Mouse (Mus musculus) cerebellum, postnatal 4 days (tissue): ENCODE data around the gene Atp1a4.

Source experiments
- DNase-seq, 2 experiments: peaks; one replicate each; pipeline ENCODE4 v3.0.0; 2022; ENCODE audit warnings: low spot score in 2 of 2, mixed read lengths in 1 of 2

Atp1a4 gene

DNA sequence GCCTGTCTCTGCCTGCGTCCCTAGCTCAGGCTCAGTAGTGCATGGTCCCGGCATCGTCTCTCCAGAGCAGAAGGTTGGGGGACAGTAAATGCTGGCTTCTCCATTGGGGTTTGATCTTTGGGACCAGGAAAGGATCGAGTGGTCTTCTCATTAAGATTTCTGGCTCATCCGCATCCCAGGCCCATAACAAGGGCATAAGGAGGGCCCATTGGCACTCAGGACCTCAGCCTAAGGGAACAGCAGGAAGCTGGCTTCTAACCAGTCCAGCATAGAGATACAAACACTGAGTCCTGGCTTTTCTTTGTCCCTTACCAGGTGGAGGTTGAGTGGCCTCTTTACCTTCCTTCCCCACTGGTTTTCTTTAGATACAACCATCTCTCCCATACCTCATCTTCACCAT, 60.4 kb downstream of the Atp1a4 start:
- no peak for DNase-seq

DNA sequence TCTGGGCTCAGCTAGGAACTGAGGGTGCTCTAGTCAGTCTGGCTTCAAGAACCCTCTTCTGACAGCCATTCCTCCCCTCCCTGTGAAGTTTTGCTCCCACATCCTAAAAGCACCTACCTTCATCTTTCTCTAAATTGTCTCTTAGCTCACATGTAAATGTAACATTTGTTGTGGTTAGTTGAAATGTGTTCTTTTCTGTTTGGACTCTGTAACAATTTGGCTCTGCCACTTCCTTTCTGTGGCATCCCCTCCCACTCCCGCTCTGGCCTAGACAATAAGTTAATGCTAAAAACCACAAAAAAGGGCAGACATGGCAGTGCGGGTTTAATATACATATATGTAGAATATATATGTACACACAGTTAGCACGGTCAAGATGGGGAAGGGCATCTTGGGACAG, 61.1 kb downstream of the Atp1a4 start:
- DNase-seq: no peak

DNA sequence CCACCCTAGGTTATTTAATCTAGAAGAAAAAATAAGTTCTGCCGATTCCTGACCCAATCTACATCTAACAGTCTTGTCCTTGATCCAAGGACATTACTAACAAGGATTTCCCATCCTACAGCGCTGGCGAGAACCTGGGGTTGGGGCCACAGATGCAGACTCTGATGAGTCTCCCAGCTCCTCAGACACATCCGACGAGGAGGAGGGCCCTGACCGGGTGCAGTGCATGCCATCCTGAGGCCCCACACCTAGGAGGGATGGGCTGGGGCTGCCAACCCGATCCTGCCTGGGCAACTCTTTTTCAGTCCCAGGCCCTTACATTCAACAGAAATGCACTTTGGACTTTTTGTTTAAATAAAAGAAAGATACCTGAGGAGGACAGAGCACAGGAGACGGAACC, 63.8 kb downstream of the Atp1a4 start:
- no peak for DNase-seq

DNA sequence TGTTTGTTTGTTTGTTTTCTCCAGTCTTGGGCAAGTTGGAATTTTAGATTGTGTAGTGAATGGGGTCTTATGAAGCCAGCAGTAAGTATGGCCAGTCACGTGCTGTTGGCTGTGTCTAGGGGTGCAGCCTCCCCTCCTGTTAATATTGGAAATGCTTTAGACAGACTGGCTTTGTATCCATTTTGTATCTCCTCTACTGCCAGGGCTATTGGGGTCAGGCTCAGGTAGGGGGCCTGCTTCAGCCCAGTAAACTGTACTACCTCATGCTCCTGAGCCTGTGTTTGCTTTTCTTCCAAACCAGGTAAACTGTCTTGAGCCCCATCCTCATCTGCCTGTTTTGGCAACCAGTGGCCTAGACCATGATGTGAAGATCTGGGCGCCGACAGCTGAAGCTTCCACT, 66.0 kb downstream of the Atp1a4 start:
- no peak for DNase-seq

DNA sequence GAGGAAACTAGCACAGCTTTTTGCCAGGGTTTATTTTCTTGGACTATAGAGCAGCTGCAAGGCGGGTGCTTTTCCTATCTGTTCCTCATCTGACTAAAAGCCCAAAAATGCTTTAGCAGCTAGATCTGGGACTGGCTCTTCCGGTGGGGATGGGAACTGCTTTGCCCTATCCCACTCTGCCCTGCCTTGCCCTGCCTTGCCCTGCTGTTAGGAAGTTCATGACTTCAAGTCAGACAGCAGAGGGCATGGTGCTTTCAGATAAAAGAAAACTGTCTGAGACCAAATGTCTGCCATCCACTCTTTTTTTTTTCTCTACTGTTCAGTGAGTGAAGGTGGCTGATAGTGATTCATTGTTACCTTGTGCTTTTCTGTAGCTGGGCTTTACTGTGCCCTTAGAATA, 66.6 kb downstream of the Atp1a4 start:
- no peak for DNase-seq

DNA sequence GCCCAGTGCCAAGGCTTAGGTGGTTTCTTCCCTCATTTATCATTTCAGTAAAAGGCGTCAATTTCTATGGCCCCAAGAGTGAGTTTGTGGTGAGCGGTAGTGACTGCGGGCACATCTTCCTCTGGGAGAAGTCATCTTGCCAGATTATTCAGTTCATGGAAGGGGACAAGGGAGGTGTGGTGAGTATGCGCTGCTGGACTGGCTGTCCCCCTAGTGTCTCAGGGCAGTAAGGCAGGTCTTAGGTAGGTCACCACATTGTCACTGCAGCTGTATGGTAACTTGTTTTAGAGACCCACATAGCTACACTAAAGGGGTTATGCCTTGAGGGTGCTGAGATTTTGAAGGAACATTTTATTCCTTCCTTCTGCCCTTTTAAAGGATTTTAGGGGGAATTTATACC, 69.3 kb downstream of the Atp1a4 start:
- DNase-seq: no peak

DNA sequence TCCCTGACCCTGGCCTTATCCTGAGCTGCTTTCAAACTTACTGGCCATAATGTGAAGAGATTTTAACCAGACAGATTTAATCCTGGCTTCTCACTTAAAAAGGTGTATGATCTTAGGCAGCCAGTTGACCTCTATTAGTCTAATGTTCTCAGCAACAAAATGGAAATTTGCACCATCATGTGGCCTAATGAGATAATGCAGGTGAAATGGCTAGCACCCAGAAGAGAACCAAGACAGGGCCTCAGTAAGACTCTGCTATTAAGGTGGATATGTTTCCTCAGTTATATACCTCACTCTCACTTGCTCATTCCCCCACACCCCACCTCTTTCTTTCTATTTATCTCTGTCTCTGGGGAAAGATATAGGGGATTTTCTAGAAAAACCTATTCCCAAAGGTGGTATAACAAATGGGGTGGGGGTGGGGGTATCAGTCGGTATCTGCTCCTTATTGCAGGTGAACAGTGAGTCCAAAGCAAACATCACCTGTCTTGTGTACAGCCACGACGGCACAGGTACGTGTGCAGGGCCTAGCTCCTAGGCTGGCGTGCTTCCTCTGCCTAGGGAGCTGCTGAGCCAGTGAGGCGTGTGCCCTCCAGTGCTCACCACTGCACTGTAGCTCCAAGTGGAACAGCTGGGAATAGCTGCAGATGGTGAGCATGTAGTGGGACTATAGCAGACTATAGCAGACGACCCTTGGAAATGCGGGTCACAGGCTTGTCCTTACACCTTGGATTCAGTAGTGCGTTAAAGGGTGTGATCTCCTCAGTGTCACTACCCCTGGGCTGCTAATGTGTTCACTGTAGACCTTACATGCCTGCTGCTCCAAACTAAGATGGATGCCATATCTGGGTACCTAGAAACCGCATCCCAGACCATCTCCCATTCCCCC, 71.6 kb downstream of the Atp1a4 start:
- DNase-seq: no peak

DNA sequence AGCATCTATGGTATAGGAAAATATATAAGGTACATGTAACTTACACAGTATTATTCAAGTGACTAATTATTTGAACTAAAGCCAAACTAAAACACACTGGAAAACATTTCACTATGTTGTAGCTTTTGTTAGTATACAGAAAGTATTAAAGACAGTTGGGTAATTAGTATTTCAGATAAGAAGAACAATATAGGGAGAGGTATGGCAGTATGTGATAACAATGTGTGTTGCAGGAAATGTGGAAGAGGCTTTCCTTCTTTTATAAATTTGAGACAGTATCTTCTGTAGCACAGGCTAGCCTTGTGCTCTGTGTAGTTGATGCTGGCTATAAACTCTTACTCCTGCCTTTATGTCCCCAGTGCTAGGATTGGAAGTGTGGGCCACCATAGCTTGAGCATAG, 74.3 kb downstream of the Atp1a4 start:
- no peak for DNase-seq

DNA sequence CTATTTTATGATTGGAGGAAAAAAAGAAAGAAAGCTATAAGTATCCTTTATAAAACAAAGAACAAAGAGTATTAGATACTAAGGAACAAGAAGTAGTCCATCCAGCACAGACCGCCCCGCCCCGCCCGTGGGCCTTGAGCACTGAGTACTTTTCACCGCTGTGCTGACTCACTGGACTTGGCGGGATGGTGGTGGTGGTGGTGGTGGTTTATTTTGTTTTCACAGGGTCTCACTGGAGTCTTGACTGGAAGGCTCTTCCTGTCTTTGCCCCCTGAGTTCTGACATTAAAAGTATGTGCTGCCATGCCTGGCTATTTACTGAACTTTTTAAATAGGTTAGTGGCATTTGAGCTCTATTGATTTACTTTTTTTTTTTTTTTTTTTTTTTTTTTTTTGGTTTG, 75.2 kb downstream of the Atp1a4 start:
- no peak for DNase-seq

DNA sequence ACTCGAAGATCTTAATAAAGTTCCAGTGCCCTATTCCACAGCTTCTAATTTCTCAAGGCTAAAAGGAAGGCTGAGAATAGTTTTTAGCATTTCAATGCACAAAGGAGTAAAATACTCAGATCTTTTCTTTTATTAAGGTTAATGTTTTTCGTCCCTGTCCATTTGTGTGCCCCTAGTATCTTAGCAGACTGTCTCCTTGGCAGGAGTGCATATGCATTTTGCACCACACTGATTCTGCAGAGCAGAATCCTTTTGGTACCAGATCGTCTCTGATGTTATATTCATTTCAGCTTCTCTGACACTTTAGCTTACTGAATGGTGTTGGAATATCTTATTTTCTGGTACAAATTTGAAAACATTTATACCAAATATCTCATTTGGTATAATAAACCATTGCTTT, 76.4 kb downstream of the Atp1a4 start:
- DNase-seq: no peak

DNA sequence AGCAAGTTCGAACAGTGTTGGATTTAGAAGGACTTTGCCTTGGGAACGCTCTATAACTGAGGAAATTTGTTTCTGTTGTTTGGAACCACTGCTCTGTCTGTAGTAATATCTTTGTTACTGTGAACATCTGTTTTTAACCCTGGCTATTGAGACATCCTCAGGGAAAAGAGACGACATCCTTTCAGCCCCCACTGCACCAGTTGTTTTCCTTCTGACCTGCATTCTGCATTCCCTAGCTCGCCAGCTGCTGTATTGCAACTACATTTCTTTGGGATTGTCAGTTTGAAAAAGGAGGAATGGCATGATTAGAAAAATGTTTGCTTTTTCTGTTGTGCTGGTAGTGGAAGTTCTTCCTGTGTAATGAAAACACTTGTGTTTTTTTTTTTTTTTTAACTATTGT, 77.3 kb downstream of the Atp1a4 start:
- no peak for DNase-seq

DNA sequence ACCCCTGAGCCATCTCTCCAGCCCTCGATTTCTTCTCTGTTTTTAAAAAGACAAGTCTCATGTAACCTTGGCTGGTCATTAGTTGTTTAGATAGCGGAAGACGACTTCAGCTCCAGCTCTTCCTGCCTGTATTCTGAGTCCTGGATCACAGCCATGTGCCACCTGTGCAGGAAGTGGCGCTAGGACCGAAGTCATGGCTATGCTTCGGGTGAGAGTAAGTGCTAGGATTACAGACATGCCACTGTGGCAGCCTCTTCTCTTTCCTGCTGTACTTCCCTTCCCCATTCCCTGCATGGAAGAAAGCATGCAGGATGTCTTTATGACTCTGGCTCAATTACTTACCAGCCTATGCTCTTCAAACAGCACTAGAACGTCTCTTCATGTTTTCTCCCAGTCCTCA, 79.1 kb downstream of the Atp1a4 start:
- DNase-seq: no peak

DNA sequence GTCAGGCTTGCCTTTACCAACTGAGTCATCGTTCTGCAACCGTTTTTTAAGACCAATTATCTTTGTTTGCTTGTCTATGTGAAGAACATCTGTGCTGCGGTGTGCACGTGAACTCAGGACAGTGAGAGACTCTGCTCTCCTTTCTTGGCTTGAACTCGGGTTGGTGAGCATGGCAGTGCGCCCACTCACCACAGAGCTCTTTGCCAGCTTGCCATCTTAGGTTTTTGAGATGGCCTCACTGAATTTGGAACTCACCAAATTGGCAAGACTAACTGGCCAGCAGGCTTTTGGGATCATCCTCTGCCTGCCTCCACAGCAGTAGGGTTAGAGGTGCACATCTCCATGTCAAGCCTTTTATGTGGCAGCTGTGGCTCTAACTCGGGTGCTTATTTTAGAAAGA, 80.4 kb downstream of the Atp1a4 start:
- no peak for DNase-seq
